Mouse (Mus musculus) cortical plate, adult 2 months (tissue): ENCODE data around the gene Clec2l. TPM values are rescaled to one million over a fixed set of nuclear protein-coding genes. Genes with fewer than 3 reads are reported as not detected.
"Not testable (repeated sequence)": the region's sequence is repeated elsewhere in the genome, so short reads cannot be mapped to it uniquely, and the experiment has no call there.

Source experiments
- H3K27ac ChIP-seq: fragments of 200-500 bp; 2 replicates; pipeline ENCODE4 v1.5.1; 2012; ENCODE audit warnings: low read length, control low read depth, inconsistent platforms; ENCODE audit not compliant: insufficient read depth
- H3K4me1 ChIP-seq: fragments of 200-500 bp; 2 replicates; pipeline ENCODE4 v1.6.1; 2011; ENCODE audit warnings: low read length; ENCODE audit not compliant: control insufficient read depth, insufficient read depth
- H3K4me3 ChIP-seq: fragments of 200-500 bp; 2 replicates; pipeline ENCODE4 v1.5.1; 2011; ENCODE audit warnings: mild to moderate bottlenecking, low read length, control low read depth; ENCODE audit not compliant: insufficient read depth
- CTCF ChIP-seq: fragments of 200-500 bp; IDR thresholded peaks from 2 replicates; pipeline ENCODE4 v1.5.1; 2011; ENCODE audit warnings: mild to moderate bottlenecking, control low read depth, low read length; ENCODE audit not compliant: insufficient read depth; ENCODE audit errors: extremely low read depth
- POLR2A ChIP-seq: fragments of 200-500 bp; IDR thresholded peaks from 2 replicates; pipeline ENCODE4 v1.6.1; 2011; ENCODE audit warnings: mild to moderate bottlenecking, low read length, control low read depth; ENCODE audit not compliant: insufficient read depth; ENCODE audit errors: extremely low read depth
- polyA plus RNA-seq: library from polyadenylated mRNA; depleted of rRNA; stranded (reverse); fragments of >200 nt; gene quantifications from 2 replicates; pipeline ENCODE4 v1.2.3, GENCODE M21; 2012

Gene Clec2l
- polyA plus RNA-seq, 1 experiment: 116 TPM

DNA sequence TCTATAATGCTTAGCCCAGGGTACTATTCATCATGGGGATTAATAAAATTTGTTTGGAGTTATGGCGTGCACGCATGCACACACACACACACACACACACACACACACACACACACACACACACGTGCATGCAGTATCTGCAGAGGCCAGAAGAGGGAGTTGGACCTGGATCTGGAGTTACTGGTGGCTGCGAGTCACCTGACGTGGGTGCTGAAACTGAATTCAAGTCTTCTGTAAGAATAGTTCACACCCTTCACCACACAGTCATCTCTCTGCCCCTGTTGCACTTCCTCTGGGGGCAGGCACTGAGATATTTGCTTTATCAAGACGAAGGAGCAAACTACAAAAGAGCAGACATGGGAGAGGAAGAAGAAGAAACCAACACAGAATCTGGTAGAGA is 6.7 kb downstream of the Clec2l start:
- no peak overlapping the region for H3K27ac ChIP-seq
- H3K4me3 ChIP-seq: no peak overlapping the region
- peaks cover 1% of the 10 kb centered on the region; the same call in 1 of the 2 replicates for H3K4me1 ChIP-seq
- TF ChIP-seq POLR2A: no peak
- 0 out of 2 replicates have a peak, but pooled peaks have one; percentile 7 for TF ChIP-seq CTCF

DNA sequence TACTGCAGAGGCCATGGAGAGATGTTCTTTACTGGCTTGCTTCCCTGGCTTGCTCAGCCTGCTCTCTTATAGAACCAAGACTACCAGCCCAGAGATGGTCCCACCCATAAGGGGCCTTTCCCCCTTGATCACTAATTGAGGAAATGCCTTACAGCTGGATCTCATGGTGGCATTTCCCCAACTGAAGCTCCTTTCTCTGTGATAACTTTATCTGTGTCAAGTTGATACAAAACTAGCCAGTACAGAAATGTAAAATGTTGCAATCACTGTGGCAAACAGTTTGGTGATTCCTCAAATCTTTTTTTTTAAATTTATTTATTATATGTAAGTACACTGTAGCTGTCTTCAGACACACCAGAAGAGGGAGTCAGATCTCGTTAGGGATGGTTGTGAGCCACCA is 7.6 kb downstream of the Clec2l start:
- not testable (repeated sequence) for H3K4me3 ChIP-seq, H3K4me1 ChIP-seq, H3K27ac ChIP-seq

DNA sequence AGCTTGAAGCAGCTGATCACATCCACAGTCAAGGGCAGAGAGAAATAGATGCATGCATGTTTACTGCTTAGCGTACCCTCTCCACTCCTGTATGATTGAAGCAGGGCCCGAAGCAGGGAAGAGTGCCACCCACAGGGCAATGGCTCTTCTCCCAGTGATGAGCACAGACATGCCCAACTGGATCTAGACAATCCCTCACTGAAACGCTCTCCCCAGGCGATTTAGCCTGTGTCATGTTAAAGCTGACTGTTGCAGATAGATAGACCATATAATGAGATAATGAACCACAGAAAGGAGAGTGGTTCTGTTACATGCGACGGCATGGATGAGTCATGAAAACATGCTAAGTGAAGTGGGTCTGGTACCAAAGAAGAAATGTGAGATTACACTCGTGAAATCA is 8.4 kb downstream of the Clec2l start:
- no peak for TF ChIP-seq POLR2A
- no peak for TF ChIP-seq CTCF
- Histone ChIP-seq H3K4me3 (no peak overlapping the region), H3K27ac (no peak overlapping the region), H3K4me1 (no peaks in the 10 kb centered on the region; the same call in 1 of the 2 replicates)

DNA sequence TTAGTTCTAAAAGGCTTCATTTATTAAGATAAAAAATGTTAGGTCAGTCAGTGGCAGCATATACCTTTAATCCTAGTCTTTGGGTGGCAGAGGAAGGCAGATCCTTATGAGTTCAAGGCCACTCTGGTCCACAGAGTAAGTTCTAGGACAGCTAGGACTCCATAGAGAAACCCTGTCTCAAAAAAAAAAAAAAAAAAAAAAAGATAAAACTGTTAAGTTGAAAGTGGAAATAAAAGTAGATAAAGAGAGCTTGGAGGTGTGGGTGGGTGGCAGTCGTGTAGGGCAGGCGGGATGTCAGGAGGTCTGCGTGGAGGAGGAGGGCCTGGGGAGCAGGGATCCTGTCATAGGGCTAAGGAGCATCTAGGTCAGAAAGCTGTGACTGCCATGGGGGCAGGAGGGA is 9.1 kb downstream of the Clec2l start:
- H3K4me1 ChIP-seq: no peaks in the 10 kb centered on the region; the same call in 1 of the 2 replicates
- TF ChIP-seq CTCF: no peak
- no peak for TF ChIP-seq POLR2A
- H3K4me3 ChIP-seq: no peak overlapping the region
- no peak overlapping the region for H3K27ac ChIP-seq

DNA sequence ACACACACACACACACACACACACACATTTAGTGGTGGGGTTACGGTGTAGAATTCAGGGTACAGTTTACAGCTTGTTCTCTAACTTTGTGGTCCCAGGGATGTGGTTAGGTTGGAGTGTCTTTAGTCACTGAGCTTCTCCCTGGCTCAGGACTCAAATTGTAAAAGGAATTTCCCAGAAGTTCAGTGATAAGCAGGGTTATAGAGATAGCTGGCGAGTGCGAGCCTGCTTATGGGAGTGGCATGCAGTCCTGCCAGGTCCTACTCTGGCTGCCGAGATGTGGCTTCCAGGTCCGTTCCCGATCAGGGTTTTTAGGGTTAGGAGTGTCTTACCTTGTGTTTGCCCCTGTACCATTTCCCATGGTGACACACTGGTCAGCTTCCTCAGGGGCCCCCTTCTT is 13.3 kb downstream of the Clec2l start:
- no peak for TF ChIP-seq CTCF
- no peak for TF ChIP-seq POLR2A
- no peak overlapping the region for H3K27ac ChIP-seq
- no peaks in the 10 kb centered on the region for H3K4me1 ChIP-seq
- no peak overlapping the region for H3K4me3 ChIP-seq

DNA sequence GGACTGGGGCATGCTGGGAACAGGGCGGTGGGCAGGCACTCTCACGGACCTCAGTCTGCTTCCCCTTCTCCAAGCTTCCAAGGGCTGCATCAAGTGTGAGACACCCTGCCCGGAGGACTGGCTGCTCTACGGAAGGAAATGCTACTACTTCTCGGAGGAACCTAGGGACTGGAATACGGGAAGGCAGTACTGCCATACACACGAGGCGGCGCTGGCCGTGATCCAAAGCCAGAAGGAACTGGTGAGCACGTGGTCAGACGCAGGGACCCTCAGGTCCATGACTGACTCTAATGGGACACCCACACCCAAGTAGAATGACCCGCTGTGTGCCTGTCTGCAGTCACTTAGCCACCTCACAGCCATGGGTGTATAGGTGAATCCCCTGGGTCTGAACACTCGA is 13.9 kb downstream of the Clec2l start:
- no peak overlapping the region for H3K27ac ChIP-seq
- H3K4me1 ChIP-seq: no peaks in the 10 kb centered on the region
- no peak for TF ChIP-seq POLR2A
- no peak for TF ChIP-seq CTCF
- no peak overlapping the region for H3K4me3 ChIP-seq

DNA sequence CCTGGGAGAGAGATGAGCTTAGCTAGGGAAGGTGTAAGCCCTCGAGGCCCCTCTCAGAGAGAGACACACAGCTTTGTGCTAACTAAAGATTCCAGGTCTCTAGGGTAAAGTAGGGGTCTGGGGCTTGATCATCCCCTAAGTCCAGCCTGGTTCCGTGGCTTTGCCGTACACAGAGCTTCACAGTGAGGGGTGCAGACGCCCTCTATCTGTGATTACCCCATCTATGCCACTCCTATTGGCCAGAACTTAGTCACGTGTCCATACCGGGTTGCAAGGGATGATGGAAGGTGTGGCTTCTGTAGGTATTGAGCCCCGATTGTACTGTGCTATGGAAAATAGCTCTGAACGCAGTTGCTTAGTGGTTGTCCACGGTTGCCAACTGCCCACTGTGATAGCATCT is 14.8 kb downstream of the Clec2l start:
- no peaks in the 10 kb centered on the region for H3K4me1 ChIP-seq
- no peak overlapping the region for H3K4me3 ChIP-seq
- H3K27ac ChIP-seq: no peak overlapping the region
- TF ChIP-seq CTCF: no peak
- TF ChIP-seq POLR2A: no peak

DNA sequence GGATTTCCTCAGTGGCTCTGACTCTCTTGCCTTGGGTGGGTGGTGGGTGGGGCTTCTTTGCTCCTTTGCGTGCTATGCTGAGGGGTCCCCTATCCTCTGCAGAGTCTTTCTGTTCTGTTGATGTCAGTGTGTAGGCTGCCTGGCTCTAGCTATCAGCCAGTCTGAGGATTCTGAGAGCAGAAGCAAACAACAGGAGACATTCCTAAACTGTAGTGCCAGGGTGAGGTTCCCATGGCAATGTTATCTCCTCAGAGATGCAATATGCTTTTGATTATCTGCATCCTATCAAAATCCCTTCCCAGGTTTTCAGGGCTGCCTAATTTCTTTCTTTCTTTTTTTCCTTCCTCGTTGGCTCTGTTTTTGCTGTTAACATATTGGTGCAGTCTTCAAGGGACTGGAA is 19.7 kb downstream of the Clec2l start:
- H3K4me3 ChIP-seq: no peak overlapping the region
- no peak for TF ChIP-seq POLR2A
- H3K4me1 ChIP-seq: no peaks in the 10 kb centered on the region
- no peak overlapping the region for H3K27ac ChIP-seq

DNA sequence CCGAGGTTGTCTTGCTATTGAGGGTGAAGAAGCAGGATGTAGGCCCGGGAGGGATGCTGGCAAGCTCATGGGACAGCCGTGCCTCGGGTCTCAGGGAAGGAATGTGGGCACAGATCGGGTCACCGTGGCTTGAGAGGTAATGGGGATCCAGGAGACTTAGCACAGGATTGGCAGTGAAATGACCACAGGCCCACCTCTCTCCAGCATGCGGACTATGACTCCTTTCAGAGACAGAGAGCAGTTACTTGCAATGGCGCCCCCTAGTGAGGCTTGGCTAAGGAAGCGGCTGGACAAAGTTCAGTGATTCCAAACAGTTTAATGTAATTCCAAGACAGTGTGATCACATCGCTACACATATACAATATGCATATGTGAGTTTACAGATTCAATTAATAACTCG is 24.3 kb downstream of the Clec2l start:
- Histone ChIP-seq H3K27ac (no peak overlapping the region), H3K4me1 (no peaks in the 10 kb centered on the region), H3K4me3 (no peak overlapping the region)
- TF ChIP-seq POLR2A (no peak), CTCF (peak; percentile 65)

DNA sequence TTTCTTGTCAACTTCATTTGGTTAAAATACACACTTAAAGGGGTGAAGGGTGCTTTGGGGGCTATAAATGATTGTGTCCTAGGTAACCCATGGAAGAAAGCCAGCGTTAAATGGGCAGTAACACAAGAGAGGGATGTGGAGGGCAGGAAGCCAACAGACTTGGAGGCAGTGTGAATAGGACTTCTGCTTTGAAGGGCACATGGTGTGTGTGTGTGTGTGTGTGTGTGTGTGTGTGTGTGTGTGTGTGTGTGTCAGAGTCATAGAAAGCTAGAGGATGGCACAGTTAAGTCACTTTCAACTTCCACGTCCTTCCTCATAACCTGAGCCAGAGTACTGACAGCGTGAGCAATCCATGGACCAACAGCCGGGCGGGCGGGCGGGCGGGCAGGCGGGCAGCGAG is 26.0 kb downstream of the Clec2l start:
- Histone ChIP-seq H3K4me3 (no peak overlapping the region), H3K4me1 (no peaks in the 10 kb centered on the region), H3K27ac (no peak overlapping the region)
- no peak for TF ChIP-seq CTCF

DNA sequence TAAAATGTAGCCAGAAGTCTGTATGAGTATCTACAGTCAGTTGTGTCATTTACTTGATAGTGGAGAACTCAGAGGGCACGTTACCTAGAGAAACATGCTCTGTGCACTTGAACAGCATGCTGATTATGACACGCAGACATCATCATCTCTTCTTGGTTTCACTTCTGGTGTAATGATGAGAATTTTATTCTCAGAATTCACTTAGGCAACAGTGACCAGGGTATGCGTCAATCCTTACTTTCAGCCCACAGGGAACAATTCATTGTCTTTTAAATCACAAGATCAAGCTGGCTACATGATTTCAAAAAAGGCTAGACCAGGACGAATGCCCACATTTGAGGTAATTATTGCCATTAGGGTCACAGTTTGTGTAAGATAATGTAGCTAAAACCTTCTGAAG is 27.7 kb downstream of the Clec2l start:
- no peak overlapping the region for H3K27ac ChIP-seq
- no peak for TF ChIP-seq POLR2A
- TF ChIP-seq CTCF: no peak
- H3K4me3 ChIP-seq: no peak overlapping the region
- H3K4me1 ChIP-seq: no peaks in the 10 kb centered on the region
